Mouse (Mus musculus): ENCODE measurements around the gene Spindoc. TPM values are rescaled to one million over a fixed set of nuclear protein-coding genes. Genes with fewer than 3 reads are reported as not detected.

Gene Spindoc
- 10 to 100 TPM; 31.8 to 36.3 (median 33.9) TPM for total RNA-seq (2022)

GRCm38 (mm10) chr19:7382903-7383865 lies at the start of gene Spindoc:
TSS of gene Spindoc (minus strand) at chr19:7382994.
- peak; percentile 95 to 98 for DNase-seq (ENCODE audit: low spot score in 2 of 2)

GRCm38 (mm10) chr19:7425398-7425775 lies 42.6 kb upstream of the Spindoc start:
- no peak for DNase-seq (ENCODE audit: low spot score in 2 of 2)

- peak in 1 of 2 experiments; percentile 34 for DNase-seq (ENCODE audit: low spot score in 2 of 2)
Observed at GRCm38 (mm10) chr19:7424590-7425397, 42.0 kb upstream of the Spindoc start.

GRCm38 (mm10) chr19:7424131-7424530 lies 41.3 kb upstream of the Spindoc start:
- no peak for DNase-seq (ENCODE audit: low spot score in 2 of 2)

GRCm38 (mm10) chr19:7423656-7424030 lies 40.8 kb upstream of the Spindoc start:
- DNase-seq (ENCODE audit: low spot score in 2 of 2): no peak

- peak; percentile 76 to 84 for DNase-seq (ENCODE audit: low spot score in 2 of 2)
Observed at GRCm38 (mm10) chr19:7423028-7423655, 40.3 kb upstream of the Spindoc start.

GRCm38 (mm10) chr19:7422656-7423027 lies 39.8 kb upstream of the Spindoc start:
- DNase-seq (ENCODE audit: low spot score in 2 of 2): no peak

GRCm38 (mm10) chr19:7421602-7422591 lies 39.1 kb upstream of the Spindoc start:
- peak; percentile 58 to 64 for DNase-seq (ENCODE audit: low spot score in 2 of 2)

- no peak for DNase-seq (ENCODE audit: low spot score in 2 of 2)
Observed at GRCm38 (mm10) chr19:7420841-7421601, 38.2 kb upstream of the Spindoc start.

GRCm38 (mm10) chr19:7420108-7420507 lies 37.3 kb upstream of the Spindoc start:
- DNase-seq (ENCODE audit: low spot score in 2 of 2): no peak

GRCm38 (mm10) chr19:7419134-7419533 lies 36.3 kb upstream of the Spindoc start:
- no peak for DNase-seq (ENCODE audit: low spot score in 2 of 2)

- DNase-seq (ENCODE audit: low spot score in 2 of 2): peak in 1 of 2 experiments; percentile 69
Observed at GRCm38 (mm10) chr19:7417911-7418849, 35.4 kb upstream of the Spindoc start.

- peak in 1 of 2 experiments; percentile 62 for DNase-seq (ENCODE audit: low spot score in 2 of 2)
Observed at GRCm38 (mm10) chr19:7416834-7417735, 34.3 kb upstream of the Spindoc start, which contains the start of gene 2700081O15Rik. TSS of gene 2700081O15Rik (plus strand) at chr19:7417625.

GRCm38 (mm10) chr19:7415916-7416833 lies 33.4 kb upstream of the Spindoc start:
- no peak for DNase-seq (ENCODE audit: low spot score in 2 of 2)

- no peak for DNase-seq (ENCODE audit: low spot score in 2 of 2)
Observed at GRCm38 (mm10) chr19:7412361-7412760, 29.6 kb upstream of the Spindoc start.

- no peak for DNase-seq (ENCODE audit: low spot score in 2 of 2)
Observed at GRCm38 (mm10) chr19:7404623-7405229, 21.9 kb upstream of the Spindoc start.

Measured in layer of hippocampus, adult 8-10 months (tissue).